In genomic region chr6:142806326-142806725, GRCm38 (mm10) we compare ENCODE assay signal across 25 mouse cellular contexts. TPM values are rescaled to one million over a fixed set of nuclear protein-coding genes. Genes with fewer than 3 reads are reported as not detected.
DNase-seq lines count a peak whose midpoint lies in the region; ATAC-seq and TF ChIP-seq lines count a peak whose summit lies in the region.
"Had no signal": no experiment of that assay in that cellular context is flagged by ENCODE, and none has a peak within 500 bp of the region (broad histone marks: within the 10 kb centered on the region; RNA-seq: fewer than 3 reads in every experiment).

No protein-coding gene starts in this region.

- intact Hi-C loops in gastrocnemius, postnatal 14 days (cut with DNase I; ENCODE audit: low total_unique reads) = no loop called here

- H3K4me2 ChIP-seq in liver, embryonic 11.5 days = no peak overlapping the region
- no peak overlapping the region for H3K4me2 ChIP-seq in liver, postnatal 0 days (ENCODE audit: low read depth, low read length)
- H3K4me2 ChIP-seq: heart, embryonic 11.5 days; kidney, embryonic 15.5 days; limb, embryonic 13.5 days; neural tube, embryonic 13.5 days had no signal

- H3K4me3 ChIP-seq in liver, embryonic 11.5 days (ENCODE audit: low read depth, low read length) = no peak overlapping the region
- H3K4me3 ChIP-seq in liver, postnatal 0 days (ENCODE audit: low read depth, low read length) = no peak overlapping the region
- H3K4me3 ChIP-seq in small intestine, adult 2 months (ENCODE audit: low read depth, low read length) = no peak overlapping the region
- H3K4me3 ChIP-seq: embryonic facial prominence, embryonic 10.5 days; hindbrain, embryonic 10.5 days; kidney, embryonic 15.5 days; limb, embryonic 13.5 days; megakaryocyte, embryonic 14.5 days; neural tube, embryonic 13.5 days had no signal

- DNase-seq in liver, embryonic 11.5 days (ENCODE audit: low spot score) = no peak
- DNase-seq in liver = no peak
- no peak for DNase-seq in liver, postnatal 0 days
- DNase-seq in retina, postnatal 1 day = no peak
- no peak for DNase-seq in gastrocnemius, postnatal 25 days
- no peak for DNase-seq in gastrocnemius, postnatal 14 days
- DNase-seq: adrenal gland, postnatal 10 days; cerebellum, adult 8-10 months; kidney, adult 11 months; kidney, postnatal 36 days; midbrain, embryonic 14.5 days had no signal

- TF ChIP-seq EP300 in liver, postnatal 0 days (IDR thresholded peaks at IDR 0.05; ENCODE audit: low read depth) = peak; percentile 83

- no peak for TF ChIP-seq POLR2A in small intestine, adult 2 months (IDR thresholded peaks at IDR 0.05; ENCODE audit: low read depth, low read length)

- WGBS in liver, embryonic 11.5 days = 41% methylated on average over 4 of the region's 4 CpGs
- 28% methylated on average over 4 of the region's 4 CpGs for WGBS in liver, postnatal 0 days (ENCODE audit: insufficient replicate concordance)
- WGBS in small intestine, adult 2 months = 28% methylated on average over 4 of the region's 4 CpGs

- no peak overlapping the region for H3K9ac ChIP-seq in liver, embryonic 11.5 days (ENCODE audit: low read depth, low read length)
- no peak overlapping the region for H3K9ac ChIP-seq in liver, postnatal 0 days (replicated peaks)
- H3K9ac ChIP-seq: kidney, embryonic 15.5 days; limb, embryonic 13.5 days; neural tube, embryonic 13.5 days had no signal

- 0 out of 2 replicates have a peak, but pooled peaks cover 2% of the 10 kb centered on the region for H3K4me1 ChIP-seq in liver, embryonic 11.5 days (replicated peaks; ENCODE audit: control insufficient read depth, insufficient read depth, low read length)
- H3K4me1 ChIP-seq in liver, postnatal 0 days (ENCODE audit: insufficient read depth) = peaks cover 6% of the 10 kb centered on the region; the same call in 1 of the 2 replicates
- H3K4me1 ChIP-seq in small intestine, adult 2 months (ENCODE audit: control insufficient read depth, insufficient read depth, insufficient read length, low read length) = peaks cover 9% of the 10 kb centered on the region; the same call in 1 of the 2 replicates

- peak; percentile 27; the same call in 1 of the 2 replicates for ATAC-seq in liver, embryonic 11.5 days (replicated peaks; ENCODE audit: low FRiP score)
- ATAC-seq in common myeloid progenitor, adult 5-6 weeks (replicated peaks; ENCODE audit: low read depth, poor library complexity, severe bottlenecking) = peak; percentile 87
- ATAC-seq in liver, postnatal 0 days = peak; percentile 70
- ATAC-seq: hindbrain, embryonic 16.5 days; lung, postnatal 0 days had no signal

- no peaks in the 10 kb centered on the region for H3K27me3 ChIP-seq in liver, embryonic 11.5 days (replicated peaks; ENCODE audit: control insufficient read depth, insufficient read depth, low read length)
- no peaks in the 10 kb centered on the region for H3K27me3 ChIP-seq in liver, postnatal 0 days (ENCODE audit: insufficient read depth, low read length)
- no peaks in the 10 kb centered on the region for H3K27me3 ChIP-seq in small intestine, adult 2 months (ENCODE audit: control insufficient read depth, insufficient read depth, low read length)
- H3K27me3 ChIP-seq: kidney, embryonic 15.5 days; limb, embryonic 13.5 days; neural tube, embryonic 13.5 days had no signal

- H3K36me3 ChIP-seq in liver, embryonic 11.5 days (ENCODE audit: control insufficient read depth, insufficient read depth, low read length) = no peaks in the 10 kb centered on the region
- no peaks in the 10 kb centered on the region for H3K36me3 ChIP-seq in liver, postnatal 0 days (replicated peaks; ENCODE audit: insufficient read depth, low read length)
- H3K36me3 ChIP-seq in small intestine, adult 2 months (ENCODE audit: control insufficient read depth, insufficient read depth, low read length) = no peaks in the 10 kb centered on the region
- H3K36me3 ChIP-seq: embryonic facial prominence, embryonic 10.5 days; hindbrain, embryonic 10.5 days; kidney, embryonic 15.5 days; limb, embryonic 13.5 days; neural tube, embryonic 13.5 days had no signal

- TF ChIP-seq CTCF in liver, postnatal 0 days (IDR thresholded peaks at IDR 0.05; ENCODE audit: low read depth) = no peak
- no peak for TF ChIP-seq CTCF in small intestine, adult 2 months (IDR thresholded peaks at IDR 0.05; ENCODE audit: extremely low read depth, insufficient read length, insufficient replicate concordance, low read depth, low read length)

- no peaks in the 10 kb centered on the region for H3K9me3 ChIP-seq in liver, embryonic 11.5 days (ENCODE audit: control insufficient read depth, low read length)
- H3K9me3 ChIP-seq in liver, postnatal 0 days (ENCODE audit: low read length) = no peaks in the 10 kb centered on the region
- H3K9me3 ChIP-seq: embryonic facial prominence, embryonic 10.5 days; hindbrain, embryonic 10.5 days; kidney, embryonic 15.5 days; limb, embryonic 13.5 days; megakaryocyte, embryonic 14.5 days; neural tube, embryonic 13.5 days had no signal

- H3K27ac ChIP-seq in liver, embryonic 11.5 days (ENCODE audit: low read depth, low read length) = no peak overlapping the region
- H3K27ac ChIP-seq in liver, postnatal 0 days (ENCODE audit: low read depth) = no peak overlapping the region
- H3K27ac ChIP-seq in small intestine, adult 2 months (ENCODE audit: insufficient read depth, low read depth, low read length) = peak overlapping the region; percentile 48; the same call in 1 of the 2 replicates
- H3K27ac ChIP-seq: embryonic facial prominence, embryonic 10.5 days; hindbrain, embryonic 10.5 days; kidney, embryonic 15.5 days; limb, embryonic 13.5 days; neural tube, embryonic 13.5 days; stomach, postnatal 0 days had no signal

RNA-seq across cellular contexts. Expression of gene Sult6b2, which starts 2.0 kb away (rescaled TPM):
- polyA plus RNA-seq in liver, embryonic 11.5 days (2014; fragmentation: Nextera tagmentation; extraction: Ambion mirVana) = 0.07 TPM in 1 of 2 replicates, not detected in the other
- total RNA-seq in common myeloid progenitor, adult 5-6 weeks (2017) = not detected in 2 replicates
- polyA plus RNA-seq in liver, postnatal 0 days (2015; fragmentation: Nextera tagmentation; extraction: Ambion mirVana) = not detected in 2 replicates
- 0.20 and 68.1 TPM in 2 replicates for polyA plus RNA-seq in small intestine, adult 2 months (2012; rRNA removed)
- total RNA-seq in gastrocnemius, postnatal 25 days (2021) = not detected
- total RNA-seq in gastrocnemius, postnatal 14 days (2021) = not detected
- total RNA-seq: adrenal gland, postnatal 10 days had no signal
- polyA plus RNA-seq: embryonic facial prominence, embryonic 10.5 days; heart, postnatal 0 days; kidney, embryonic 15.5 days; limb, embryonic 13.5 days; lung, postnatal 0 days; midbrain, embryonic 14.5 days; stomach, postnatal 0 days; urinary bladder, adult 2 months had no signal

RNA-seq across cellular contexts. Expression of gene Cmas, which starts 49.8 kb away (rescaled TPM):
- polyA plus RNA-seq in liver, embryonic 11.5 days (2014; fragmentation: Nextera tagmentation; extraction: Ambion mirVana) = 93.0 and 102 TPM in 2 replicates
- total RNA-seq in common myeloid progenitor, adult 5-6 weeks (2017) = 82.6 and 83.3 TPM in 2 replicates
- 107 and 121 TPM in 2 replicates for polyA plus RNA-seq in liver, postnatal 0 days (2015; fragmentation: Nextera tagmentation; extraction: Ambion mirVana)
- polyA plus RNA-seq in small intestine, adult 2 months (2012; rRNA removed) = 39.5 and 40.8 TPM in 2 replicates
- total RNA-seq in gastrocnemius, postnatal 25 days (2021) = 10 to 100 TPM; 25.8 to 29.9 TPM
- total RNA-seq in gastrocnemius, postnatal 14 days (2021) = 10 to 100 TPM; 24.9 to 31.1 TPM

Comparison
In these comparisons a context has a peak if more than half of its experiments do, and no peak if none do; other contexts are left out.
1. ATAC-seq: peak in every context shown above with its lines; median percentile 87 in common myeloid progenitor, adult 5-6 weeks; 70 in liver, postnatal 0 days; 27 in liver, embryonic 11.5 days.